Mouse (Mus musculus): ENCODE results near the gene Hist2h3b. TPM values are rescaled to one million over a fixed set of nuclear protein-coding genes. Genes with fewer than 3 reads are reported as not detected.
"Not testable (repeated sequence)": the region's sequence is repeated elsewhere in the genome, so short reads cannot be mapped to it uniquely, and the experiment has no call there.

The Hist2h3b gene
- polyA plus RNA-seq, 1 experiment = 7.5 TPM

- Histone ChIP-seq H3K4me1 (ENCODE audit: control insufficient read depth, insufficient read depth, low read length) (0 out of 2 replicates have a peak, but pooled peaks cover 2% of the 10 kb centered on the region), H3K4me3 (ENCODE audit: insufficient read depth, low read length) (peak within 1 kb of the TSS; percentile 53), H3K27ac (ENCODE audit: insufficient read depth, low read length) (peak within 1 kb of the TSS; percentile 97)
- TF ChIP-seq POLR2A (IDR thresholded peaks at IDR 0.05; ENCODE audit: low read depth, low read length) (peak; percentile 97), CTCF (IDR thresholded peaks at IDR 0.05; ENCODE audit: borderline replicate concordance, insufficient read depth, low read length) (no peak)
Measured at GRCm38 (mm10) chr3:96269511-96270474, 1.3 kb downstream of the Hist2h3b start, which contains the start of gene Hist2h2bb. Gene Hist2h2bb, plus strand, starts transcription at chr3:96269752.

GRCm38 (mm10) chr3:96273591-96274465 is 5.4 kb downstream of the Hist2h3b start:
- no peaks in the 10 kb centered on the region for H3K4me1 ChIP-seq (ENCODE audit: control insufficient read depth, insufficient read depth, low read length)
- TF ChIP-seq CTCF (IDR thresholded peaks at IDR 0.05; ENCODE audit: borderline replicate concordance, insufficient read depth, low read length) = no peak
- TF ChIP-seq POLR2A (IDR thresholded peaks at IDR 0.05; ENCODE audit: low read depth, low read length) = no peak
- no peak overlapping the region for H3K27ac ChIP-seq (ENCODE audit: insufficient read depth, low read length)
- no peak overlapping the region for H3K4me3 ChIP-seq (ENCODE audit: insufficient read depth, low read length)

GRCm38 (mm10) chr3:96277428-96277799 is 9.0 kb downstream of the Hist2h3b start:
- Histone ChIP-seq H3K27ac (ENCODE audit: insufficient read depth, low read length) (no peak overlapping the region; the same call in 1 of the 2 replicates), H3K4me3 (ENCODE audit: insufficient read depth, low read length) (peak overlapping the region; percentile 52), H3K4me1 (ENCODE audit: control insufficient read depth, insufficient read depth, low read length) (no peaks in the 10 kb centered on the region)
- TF ChIP-seq POLR2A (IDR thresholded peaks at IDR 0.05; ENCODE audit: low read depth, low read length) = no peak
- TF ChIP-seq CTCF (IDR thresholded peaks at IDR 0.05; ENCODE audit: borderline replicate concordance, insufficient read depth, low read length) = no peak

GRCm38 (mm10) chr3:96277800-96278624 is 9.6 kb downstream of the Hist2h3b start:
- H3K27ac ChIP-seq (ENCODE audit: insufficient read depth, low read length) = peak overlapping the region; percentile 34
- peak overlapping the region; percentile 52 for H3K4me3 ChIP-seq (ENCODE audit: insufficient read depth, low read length)
- TF ChIP-seq POLR2A (IDR thresholded peaks at IDR 0.05; ENCODE audit: low read depth, low read length) (peak; percentile 87), CTCF (IDR thresholded peaks at IDR 0.05; ENCODE audit: borderline replicate concordance, insufficient read depth, low read length) (peak; percentile 89)
- no peaks in the 10 kb centered on the region for H3K4me1 ChIP-seq (ENCODE audit: control insufficient read depth, insufficient read depth, low read length)

GRCm38 (mm10) chr3:96280660-96281059 is 12.2 kb downstream of the Hist2h3b start:
- Histone ChIP-seq H3K4me3 (ENCODE audit: insufficient read depth, low read length) (no peak overlapping the region), H3K27ac (ENCODE audit: insufficient read depth, low read length) (no peak overlapping the region), H3K4me1 (ENCODE audit: control insufficient read depth, insufficient read depth, low read length) (no peaks in the 10 kb centered on the region)
- TF ChIP-seq CTCF (IDR thresholded peaks at IDR 0.05; ENCODE audit: borderline replicate concordance, insufficient read depth, low read length) = no peak

GRCm38 (mm10) chr3:96284457-96284856 is 16.0 kb downstream of the Hist2h3b start:
- H3K4me3 ChIP-seq (ENCODE audit: insufficient read depth, low read length) = no peak overlapping the region
- no peak for TF ChIP-seq CTCF (IDR thresholded peaks at IDR 0.05; ENCODE audit: borderline replicate concordance, insufficient read depth, low read length)
- TF ChIP-seq POLR2A (IDR thresholded peaks at IDR 0.05; ENCODE audit: low read depth, low read length) = no peak
- no peak overlapping the region for H3K27ac ChIP-seq (ENCODE audit: insufficient read depth, low read length)
- no peaks in the 10 kb centered on the region for H3K4me1 ChIP-seq (ENCODE audit: control insufficient read depth, insufficient read depth, low read length)

GRCm38 (mm10) chr3:96287334-96287733 is 18.9 kb downstream of the Hist2h3b start:
- not testable (repeated sequence) for H3K27ac ChIP-seq (ENCODE audit: insufficient read depth, low read length); H3K4me1 ChIP-seq (ENCODE audit: control insufficient read depth, insufficient read depth, low read length); H3K4me3 ChIP-seq (ENCODE audit: insufficient read depth, low read length)
- peak; percentile 59 for TF ChIP-seq CTCF (IDR thresholded peaks at IDR 0.05; ENCODE audit: borderline replicate concordance, insufficient read depth, low read length)

GRCm38 (mm10) chr3:96289201-96289600 is 20.7 kb downstream of the Hist2h3b start:
- no peak for TF ChIP-seq CTCF (IDR thresholded peaks at IDR 0.05; ENCODE audit: borderline replicate concordance, insufficient read depth, low read length)
- no peak for TF ChIP-seq POLR2A (IDR thresholded peaks at IDR 0.05; ENCODE audit: low read depth, low read length)
- no peak overlapping the region for H3K27ac ChIP-seq (ENCODE audit: insufficient read depth, low read length)
- H3K4me1 ChIP-seq (ENCODE audit: control insufficient read depth, insufficient read depth, low read length) = no peaks in the 10 kb centered on the region
- no peak overlapping the region for H3K4me3 ChIP-seq (ENCODE audit: insufficient read depth, low read length)

- H3K4me3 ChIP-seq (ENCODE audit: insufficient read depth, low read length); H3K4me1 ChIP-seq (ENCODE audit: control insufficient read depth, insufficient read depth, low read length); H3K27ac ChIP-seq (ENCODE audit: insufficient read depth, low read length): not testable (repeated sequence)
Measured at GRCm38 (mm10) chr3:96290727-96291126, 22.3 kb downstream of the Hist2h3b start.

Measured in embryonic fibroblast, embryonic 13.5 days (primary cell).